Mouse (Mus musculus) forebrain, embryonic 13.5 days (tissue): ENCODE data around the gene Ran. TPM values are rescaled to one million over a fixed set of nuclear protein-coding genes. Genes with fewer than 3 reads are reported as not detected.

Experiments
- ATAC-seq: fragments of 200-750 bp; cut with Nextera tagmentation; 2 replicates; pipeline ENCODE4 v1.8.0; 2017
- H3K27ac ChIP-seq: fragments of 300-500 bp; sonication (generic); 2 replicates; pipeline ENCODE4 v1.5.1; 2015; ENCODE audit warnings: inconsistent platforms, mild to moderate bottlenecking, moderate library complexity
- H3K27me3 ChIP-seq: fragments of 300-500 bp; sonication (generic); 2 replicates; pipeline ENCODE4 v1.6.1; 2015; ENCODE audit warnings: mild to moderate bottlenecking, inconsistent platforms
- H3K36me3 ChIP-seq: fragments of 300-500 bp; sonication (generic); 2 replicates; pipeline ENCODE4 v1.6.1; 2015; ENCODE audit warnings: mild to moderate bottlenecking, inconsistent platforms; ENCODE audit not compliant: poor library complexity, severe bottlenecking
- H3K4me1 ChIP-seq: fragments of 300-500 bp; sonication (generic); 2 replicates; pipeline ENCODE4 v1.6.1; 2015; ENCODE audit warnings: inconsistent platforms
- H3K4me2 ChIP-seq: fragments of 300-500 bp; sonication (generic); 2 replicates; pipeline ENCODE4 v1.6.1; 2015; ENCODE audit warnings: inconsistent platforms, mild to moderate bottlenecking, moderate library complexity
- H3K4me3 ChIP-seq: fragments of 300-500 bp; sonication (generic); 2 replicates; pipeline ENCODE4 v1.5.1; 2015; ENCODE audit warnings: mild to moderate bottlenecking, inconsistent platforms
- H3K9ac ChIP-seq: fragments of 300-500 bp; sonication (generic); 2 replicates; pipeline ENCODE4 v1.6.1; 2015; ENCODE audit warnings: mild to moderate bottlenecking, inconsistent platforms
- H3K9me3 ChIP-seq: fragments of 300-500 bp; sonication (generic); replicated peaks from 2 replicates; pipeline ENCODE4 v1.6.1; 2016; ENCODE audit warnings: inconsistent platforms
- WGBS: fragments of 180-500 bp; shearing (Covaris S2); methylation state at CpG from one replicate; pipeline ENCODE4 v1.1.7; 2015; 5-methylcytosine and 5-hydroxymethylcytosine counted together
- polyA plus RNA-seq: library from polyadenylated mRNA; unstranded; fragments of >200 nt; fragmentation: Nextera tagmentation; extraction: Ambion mirVana; gene quantifications from 2 replicates; pipeline ENCODE4 v1.2.1, GENCODE M21; 2015

The Ran gene
- polyA plus RNA-seq, 1 experiment from 2014 or later = 789 TPM

- H3K4me2 ChIP-seq = no peak overlapping the region
- no peak overlapping the region for H3K4me3 ChIP-seq
- H3K27ac ChIP-seq = no peak overlapping the region
- ATAC-seq = no peak
- H3K9me3 ChIP-seq = no peaks in the 10 kb centered on the region
- H3K9ac ChIP-seq = no peak overlapping the region
- peaks cover 26% of the 10 kb centered on the region for H3K4me1 ChIP-seq
- H3K36me3 ChIP-seq = no peaks in the 10 kb centered on the region
- no peaks in the 10 kb centered on the region for H3K27me3 ChIP-seq
- WGBS = 83% methylated on average over 13 of the region's 13 CpGs
Measured at GRCm38 (mm10) chr5:129067231-129067834, 47.5 kb downstream of the Ran start.

DNA sequence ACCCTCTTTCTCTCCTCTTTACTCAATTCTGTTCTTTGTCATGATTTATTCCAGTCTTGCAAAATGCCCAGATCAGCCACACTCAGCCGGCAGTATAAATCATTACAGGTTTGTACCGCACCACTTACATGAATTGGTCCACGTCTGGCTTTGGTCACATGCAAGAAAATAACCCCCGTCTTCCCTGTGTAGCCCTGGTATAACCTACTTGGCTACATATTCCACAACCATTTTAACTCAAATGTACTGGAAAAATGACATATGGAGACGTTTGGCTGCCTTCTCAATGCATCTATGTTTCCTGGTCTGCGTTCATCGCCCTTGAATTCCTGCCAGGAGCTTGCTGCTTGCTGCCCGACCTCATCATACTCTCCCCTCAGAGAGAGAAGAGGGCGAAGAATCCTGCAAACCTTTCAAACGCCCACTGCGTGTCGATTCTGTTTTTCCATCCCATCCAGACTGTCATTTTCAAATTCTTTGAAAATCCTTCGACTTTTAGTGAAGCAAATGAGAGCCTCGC is 52.0 kb downstream of the Ran start:
- Histone ChIP-seq H3K4me2 (no peak overlapping the region), H3K4me3 (no peak overlapping the region), H3K4me1 (peaks cover 20% of the 10 kb centered on the region), H3K9me3 (no peaks in the 10 kb centered on the region), H3K36me3 (no peaks in the 10 kb centered on the region), H3K27ac (peak overlapping the region; percentile 54), H3K27me3 (no peaks in the 10 kb centered on the region), H3K9ac (no peak overlapping the region)
- WGBS = 68% methylated on average over 14 of the region's 14 CpGs
- no peak for ATAC-seq

DNA sequence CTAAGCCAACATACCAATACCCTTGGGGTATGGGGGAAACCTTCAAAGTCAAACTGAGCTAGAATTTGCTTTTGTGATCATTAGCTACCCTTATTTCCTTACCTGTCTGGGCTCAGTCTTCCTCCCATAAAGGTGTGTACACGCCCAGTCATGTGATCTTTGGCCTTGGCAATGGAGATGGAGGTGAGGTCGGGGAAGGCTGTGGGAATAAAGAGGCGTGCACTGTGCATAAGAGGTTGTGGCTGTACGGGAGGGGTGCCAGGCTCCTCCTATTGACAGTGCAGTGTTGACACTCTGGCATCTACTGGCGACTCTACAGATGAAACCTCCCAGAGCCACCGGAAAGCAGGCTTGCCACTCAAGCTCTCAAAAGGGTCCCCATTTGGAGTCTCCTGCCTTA is 53.5 kb downstream of the Ran start:
- peaks cover 20% of the 10 kb centered on the region for H3K4me1 ChIP-seq
- H3K27ac ChIP-seq = no peak overlapping the region
- no peak overlapping the region for H3K9ac ChIP-seq
- H3K36me3 ChIP-seq = no peaks in the 10 kb centered on the region
- no peaks in the 10 kb centered on the region for H3K9me3 ChIP-seq
- no peak for ATAC-seq
- H3K4me3 ChIP-seq = no peak overlapping the region
- 82% methylated on average over 6 of the region's 6 CpGs for WGBS
- no peaks in the 10 kb centered on the region for H3K27me3 ChIP-seq
- H3K4me2 ChIP-seq = no peak overlapping the region

Other genes with a start within 250 kb of the Ran start
- gene Rimbp2, start 66.6 kb upstream of the Ran start, polyA plus RNA-seq = 1.2 and 1.4 TPM in 2 replicates
- gene Stx2, start 11.5 kb upstream of the Ran start, polyA plus RNA-seq = 17.1 and 18.1 TPM in 2 replicates
- gene Adgrd1, start 76.7 kb downstream of the Ran start, polyA plus RNA-seq = 0.05 and 0.09 TPM in 2 replicates